Mouse (Mus musculus): ENCODE data around the gene Gm9964. TPM values are rescaled to one million over a fixed set of nuclear protein-coding genes. Genes with fewer than 3 reads are reported as not detected.
A peak's percentile ranks its signal among the peaks of the same experiment; 100 is the strongest.
"Not testable (repeated sequence)": the region's sequence is repeated elsewhere in the genome, so short reads cannot be mapped to it uniquely, and the experiment has no call there.

Gene Gm9964
- polyA plus RNA-seq, 1 experiment, result not detected

- no peaks in the 10 kb centered on the region for H3K4me1 ChIP-seq (ENCODE audit: control insufficient read depth, insufficient read depth, low read length)
- no peak overlapping the region for H3K4me3 ChIP-seq (replicated peaks; ENCODE audit: extremely low read depth, low read depth, low read length)
- 46% methylated on average over 8 of the region's 8 CpGs for WGBS
- TF ChIP-seq POLR2A (IDR thresholded peaks at IDR 0.05; ENCODE audit: borderline replicate concordance, extremely low read depth, low read depth, low read length), result no peak
- no peak for TF ChIP-seq CTCF (IDR thresholded peaks at IDR 0.05; ENCODE audit: insufficient read depth, low read length)
- no peak for DNase-seq
Measured at GRCm38 (mm10) chr11:79325663-79326062, 29.0 kb upstream of the Gm9964 start.

GRCm38 (mm10) chr11:79323985-79324685, 27.4 kb upstream of the Gm9964 start:
- TF ChIP-seq CTCF (IDR thresholded peaks at IDR 0.05; ENCODE audit: insufficient read depth, low read length) (no peak), POLR2A (IDR thresholded peaks at IDR 0.05; ENCODE audit: borderline replicate concordance, extremely low read depth, low read depth, low read length) (no peak)
- no peak overlapping the region for H3K4me3 ChIP-seq (replicated peaks; ENCODE audit: extremely low read depth, low read depth, low read length)
- H3K4me1 ChIP-seq (ENCODE audit: control insufficient read depth, insufficient read depth, low read length), result no peaks in the 10 kb centered on the region; the same call in 1 of the 2 replicates
- 40% methylated on average over 12 of the region's 12 CpGs for WGBS
- DNase-seq, result no peak

GRCm38 (mm10) chr11:79319807-79320206, 23.1 kb upstream of the Gm9964 start:
- Histone ChIP-seq H3K4me3 (replicated peaks; ENCODE audit: extremely low read depth, low read depth, low read length) (no peak overlapping the region), H3K4me1 (ENCODE audit: control insufficient read depth, insufficient read depth, low read length) (no peaks in the 10 kb centered on the region; the same call in 1 of the 2 replicates)
- WGBS, result 22% methylated on average over 7 of the region's 7 CpGs
- peak; percentile 19 for DNase-seq
- TF ChIP-seq POLR2A (IDR thresholded peaks at IDR 0.05; ENCODE audit: borderline replicate concordance, extremely low read depth, low read depth, low read length) (no peak), CTCF (IDR thresholded peaks at IDR 0.05; ENCODE audit: insufficient read depth, low read length) (no peak)

GRCm38 (mm10) chr11:79316807-79317345, 20.2 kb upstream of the Gm9964 start:
- Histone ChIP-seq H3K4me1 (ENCODE audit: control insufficient read depth, insufficient read depth, low read length) (no peaks in the 10 kb centered on the region; the same call in 1 of the 2 replicates), H3K4me3 (replicated peaks; ENCODE audit: extremely low read depth, low read depth, low read length) (no peak overlapping the region)
- 89% methylated on average over 8 of the region's 8 CpGs for WGBS
- TF ChIP-seq POLR2A (IDR thresholded peaks at IDR 0.05; ENCODE audit: borderline replicate concordance, extremely low read depth, low read depth, low read length) (no peak), CTCF (IDR thresholded peaks at IDR 0.05; ENCODE audit: insufficient read depth, low read length) (no peak)
- no peak for DNase-seq

GRCm38 (mm10) chr11:79310467-79310866, 13.8 kb upstream of the Gm9964 start:
- DNase-seq, result no peak
- TF ChIP-seq CTCF (IDR thresholded peaks at IDR 0.05; ENCODE audit: insufficient read depth, low read length) (no peak), POLR2A (IDR thresholded peaks at IDR 0.05; ENCODE audit: borderline replicate concordance, extremely low read depth, low read depth, low read length) (no peak)
- Histone ChIP-seq H3K4me3 (replicated peaks; ENCODE audit: extremely low read depth, low read depth, low read length) (no peak overlapping the region), H3K4me1 (ENCODE audit: control insufficient read depth, insufficient read depth, low read length) (peaks cover 12% of the 10 kb centered on the region)
- 57% methylated on average over 5 of the region's 5 CpGs for WGBS

GRCm38 (mm10) chr11:79307560-79308200, 11.0 kb upstream of the Gm9964 start:
- 39% methylated on average over 9 of the region's 9 CpGs for WGBS
- peaks cover 14% of the 10 kb centered on the region for H3K4me1 ChIP-seq (ENCODE audit: control insufficient read depth, insufficient read depth, low read length)
- DNase-seq, result no peak
- no peak for TF ChIP-seq CTCF (IDR thresholded peaks at IDR 0.05; ENCODE audit: insufficient read depth, low read length)
- no peak for TF ChIP-seq POLR2A (IDR thresholded peaks at IDR 0.05; ENCODE audit: borderline replicate concordance, extremely low read depth, low read depth, low read length)
- H3K4me3 ChIP-seq (replicated peaks; ENCODE audit: extremely low read depth, low read depth, low read length), result no peak overlapping the region

- H3K4me1 ChIP-seq (ENCODE audit: control insufficient read depth, insufficient read depth, low read length), result peaks cover 14% of the 10 kb centered on the region
- WGBS, result 12% methylated on average over 10 of the region's 10 CpGs
- TF ChIP-seq CTCF (IDR thresholded peaks at IDR 0.05; ENCODE audit: insufficient read depth, low read length), result no peak
- TF ChIP-seq POLR2A (IDR thresholded peaks at IDR 0.05; ENCODE audit: borderline replicate concordance, extremely low read depth, low read depth, low read length), result no peak
- H3K4me3 ChIP-seq (replicated peaks; ENCODE audit: extremely low read depth, low read depth, low read length), result no peak overlapping the region
- DNase-seq, result no peak
Measured at GRCm38 (mm10) chr11:79306996-79307395, 10.3 kb upstream of the Gm9964 start.

- Histone ChIP-seq H3K4me3 (replicated peaks; ENCODE audit: extremely low read depth, low read depth, low read length) (no peak overlapping the region), H3K4me1 (ENCODE audit: control insufficient read depth, insufficient read depth, low read length) (peaks cover 14% of the 10 kb centered on the region)
- no peak for TF ChIP-seq CTCF (IDR thresholded peaks at IDR 0.05; ENCODE audit: insufficient read depth, low read length)
- TF ChIP-seq POLR2A (IDR thresholded peaks at IDR 0.05; ENCODE audit: borderline replicate concordance, extremely low read depth, low read depth, low read length), result 0 out of 2 replicates have a peak, but pooled peaks have one; percentile 26
- DNase-seq, result peak; percentile 23
- 23% methylated on average over 7 of the region's 7 CpGs for WGBS
Measured at GRCm38 (mm10) chr11:79306510-79306909, 9.8 kb upstream of the Gm9964 start.

GRCm38 (mm10) chr11:79305697-79306340, 9.1 kb upstream of the Gm9964 start:
- WGBS, result 32% methylated on average over 9 of the region's 9 CpGs
- TF ChIP-seq POLR2A (IDR thresholded peaks at IDR 0.05; ENCODE audit: borderline replicate concordance, extremely low read depth, low read depth, low read length), result no peak
- TF ChIP-seq CTCF (IDR thresholded peaks at IDR 0.05; ENCODE audit: insufficient read depth, low read length), result no peak
- DNase-seq, result peak; percentile 8
- Histone ChIP-seq H3K4me3 (replicated peaks; ENCODE audit: extremely low read depth, low read depth, low read length) (no peak overlapping the region), H3K4me1 (ENCODE audit: control insufficient read depth, insufficient read depth, low read length) (peaks cover 14% of the 10 kb centered on the region)

- not testable (repeated sequence) for DNase-seq; H3K4me3 ChIP-seq (replicated peaks; ENCODE audit: extremely low read depth, low read depth, low read length)
- 85% methylated on average over 4 of the region's 4 CpGs for WGBS
- peaks cover 14% of the 10 kb centered on the region for H3K4me1 ChIP-seq (ENCODE audit: control insufficient read depth, insufficient read depth, low read length)
Measured at GRCm38 (mm10) chr11:79304245-79304644, 7.5 kb upstream of the Gm9964 start.

Measured in lung, adult 2 months (tissue).